Mouse (Mus musculus) heart, embryonic 11.5 days (tissue): ENCODE results near the gene Pcgf5. TPM values are rescaled to one million over a fixed set of nuclear protein-coding genes. Genes with fewer than 3 reads are reported as not detected.

ENCODE experiments used
- ATAC-seq: fragments of 200-750 bp; cut with Nextera tagmentation; replicated peaks from 2 replicates; pipeline ENCODE4 v1.8.0; 2017; ENCODE audit warnings: moderate library complexity; ENCODE audit not compliant: insufficient number of reproducible peaks, low FRiP score, low TSS enrichment
- H3K27ac ChIP-seq: fragments of 300-500 bp; sonication (generic); 2 replicates; pipeline ENCODE4 v1.5.1; 2014; ENCODE audit warnings: mild to moderate bottlenecking, low read depth, low read length
- H3K27me3 ChIP-seq: fragments of 300-500 bp; sonication (generic); 2 replicates; pipeline ENCODE4 v1.6.1; 2014; ENCODE audit warnings: mild to moderate bottlenecking, low read length, mixed read lengths; ENCODE audit not compliant: control insufficient read depth, insufficient read depth
- H3K36me3 ChIP-seq: fragments of 300-500 bp; sonication (generic); 2 replicates; pipeline ENCODE4 v1.6.1; 2014; ENCODE audit warnings: mild to moderate bottlenecking, low read length, moderate library complexity, mixed read lengths; ENCODE audit not compliant: control insufficient read depth, insufficient read depth
- H3K4me1 ChIP-seq: fragments of 300-500 bp; sonication (generic); 2 replicates; pipeline ENCODE4 v1.6.1; 2014; ENCODE audit warnings: low read length; ENCODE audit not compliant: control insufficient read depth, insufficient read depth
- H3K4me2 ChIP-seq: fragments of 300-500 bp; sonication (generic); 2 replicates; pipeline ENCODE4 v1.6.1; 2014; ENCODE audit warnings: mild to moderate bottlenecking, moderate library complexity
- H3K4me3 ChIP-seq: fragments of 300-500 bp; sonication (generic); 2 replicates; pipeline ENCODE4 v1.5.1; 2014; ENCODE audit warnings: low read depth, low read length
- H3K9ac ChIP-seq: fragments of 300-500 bp; sonication (generic); 2 replicates; pipeline ENCODE4 v1.6.1; 2014; ENCODE audit warnings: mild to moderate bottlenecking, low read depth, low read length, moderate library complexity
- H3K9me3 ChIP-seq: fragments of 300-500 bp; sonication (generic); replicated peaks from 2 replicates; pipeline ENCODE4 v1.6.1; 2016; ENCODE audit warnings: low read length; ENCODE audit not compliant: control insufficient read depth
- WGBS: fragments of 180-500 bp; shearing (Covaris S2); extraction: QIAGEN DNeasy Blood & Tissue Kit; methylation state at CpG from one replicate; pipeline ENCODE4 v1.1.7; 2014; ENCODE audit not compliant: insufficient replicate concordance; 5-methylcytosine and 5-hydroxymethylcytosine counted together
- polyA plus RNA-seq: library from polyadenylated mRNA; unstranded; fragments of >200 nt; fragmentation: Nextera tagmentation; extraction: Ambion mirVana; gene quantifications from 2 replicates; pipeline ENCODE4 v1.2.1, GENCODE M21; 2014

Gene Pcgf5
- polyA plus RNA-seq, 1 experiment from 2014 or later: 40.6 TPM

DNA sequence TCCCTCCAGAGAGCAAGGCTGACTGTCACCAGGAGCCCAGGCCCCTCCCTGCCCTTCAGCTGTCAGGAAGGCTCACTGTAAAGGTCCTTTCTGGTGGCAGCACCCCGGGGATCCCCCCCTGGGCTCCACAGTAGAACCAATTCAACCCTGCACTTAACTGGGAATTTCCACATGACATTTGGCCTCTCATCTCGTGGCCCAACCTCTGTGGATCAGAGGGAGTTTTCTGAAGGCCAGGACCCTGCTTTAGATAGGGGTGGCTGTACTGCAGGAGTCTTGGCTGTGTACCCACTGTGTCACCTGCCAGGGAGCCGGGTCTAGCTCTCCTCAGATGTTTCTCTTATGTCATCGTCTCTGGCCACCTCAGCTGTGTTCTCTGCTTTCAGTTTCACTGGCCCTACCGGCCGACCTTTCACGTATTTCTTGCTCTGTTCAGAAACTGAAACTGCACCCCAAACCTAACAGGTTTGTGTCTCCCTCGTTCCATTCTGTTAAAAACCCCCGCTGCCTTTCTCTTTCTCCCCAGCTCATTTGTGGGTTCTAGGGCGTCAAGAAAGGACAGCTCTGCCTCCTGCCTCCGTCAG is 27.2 kb downstream of the Pcgf5 start:
- WGBS: 76% methylated on average over 11 of the region's 11 CpGs
- no peak for ATAC-seq
- Histone ChIP-seq H3K9ac (no peak overlapping the region), H3K27ac (no peak overlapping the region), H3K4me3 (no peak overlapping the region), H3K36me3 (no peaks in the 10 kb centered on the region), H3K4me2 (no peak overlapping the region), H3K4me1 (no peaks in the 10 kb centered on the region), H3K27me3 (no peaks in the 10 kb centered on the region), H3K9me3 (no peaks in the 10 kb centered on the region)

DNA sequence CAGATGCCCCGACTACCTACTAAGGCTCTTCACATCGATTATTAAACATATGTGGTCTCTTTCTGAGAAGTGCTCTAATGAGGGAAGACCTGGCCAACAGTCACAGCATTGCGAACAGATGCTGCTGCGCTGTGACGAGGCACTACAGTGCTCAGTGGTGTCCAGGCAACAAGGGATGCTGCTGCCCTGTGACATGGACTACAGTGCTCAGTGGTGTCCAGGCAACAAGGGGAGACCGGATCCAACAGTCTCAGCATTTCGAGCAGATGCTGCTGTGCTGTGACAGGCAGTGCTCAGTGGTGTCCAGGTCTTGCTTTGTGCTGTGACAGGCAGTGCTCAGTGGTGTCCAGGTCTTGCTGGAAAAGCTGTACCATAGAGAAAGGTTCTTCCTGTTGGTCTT is 29.6 kb downstream of the Pcgf5 start:
- Histone ChIP-seq H3K27me3 (no peaks in the 10 kb centered on the region), H3K9me3 (no peaks in the 10 kb centered on the region), H3K27ac (no peak overlapping the region), H3K4me2 (no peak overlapping the region), H3K9ac (no peak overlapping the region), H3K4me3 (no peak overlapping the region), H3K4me1 (no peaks in the 10 kb centered on the region), H3K36me3 (no peaks in the 10 kb centered on the region)
- WGBS: 83% methylated on average over 7 of the region's 7 CpGs
- no peak for ATAC-seq

DNA sequence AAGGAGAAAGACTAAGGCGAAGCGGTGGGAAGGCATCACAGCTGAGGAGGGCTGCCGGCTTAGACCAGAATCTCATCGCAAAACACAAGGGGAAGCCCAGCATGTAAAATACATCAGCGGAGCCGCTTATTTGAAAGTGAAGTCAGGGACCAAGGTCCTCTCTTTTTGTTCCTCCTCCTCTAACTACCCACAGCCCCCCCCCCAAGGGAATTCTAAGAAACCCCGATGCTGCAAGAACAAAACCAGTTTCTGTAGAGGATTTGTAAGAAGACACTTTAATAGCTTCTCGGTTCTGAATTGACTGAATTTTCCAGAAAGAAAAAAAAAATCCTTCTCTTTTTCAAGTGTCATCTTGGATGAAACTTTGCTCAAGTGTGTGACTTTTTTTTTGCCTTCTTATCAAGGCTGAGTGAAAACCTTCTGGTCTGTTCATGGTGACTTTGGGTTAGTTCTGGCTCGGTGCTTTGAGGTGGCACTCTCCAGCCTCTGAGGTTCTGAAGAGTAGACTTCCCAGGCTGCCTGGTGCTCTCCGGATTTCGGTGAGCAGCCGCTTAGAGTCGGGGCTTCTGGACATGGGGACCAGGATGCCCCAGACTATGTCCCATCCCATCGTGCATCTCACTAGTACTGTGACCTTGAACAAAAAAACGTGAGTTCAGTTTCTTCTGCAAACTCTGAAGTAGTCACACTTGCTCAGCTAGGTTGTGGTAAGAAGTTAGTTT is 30.6 kb downstream of the Pcgf5 start:
- WGBS: 76% methylated on average over 15 of the region's 15 CpGs
- no peak overlapping the region for H3K4me2 ChIP-seq
- H3K4me3 ChIP-seq: no peak overlapping the region

DNA sequence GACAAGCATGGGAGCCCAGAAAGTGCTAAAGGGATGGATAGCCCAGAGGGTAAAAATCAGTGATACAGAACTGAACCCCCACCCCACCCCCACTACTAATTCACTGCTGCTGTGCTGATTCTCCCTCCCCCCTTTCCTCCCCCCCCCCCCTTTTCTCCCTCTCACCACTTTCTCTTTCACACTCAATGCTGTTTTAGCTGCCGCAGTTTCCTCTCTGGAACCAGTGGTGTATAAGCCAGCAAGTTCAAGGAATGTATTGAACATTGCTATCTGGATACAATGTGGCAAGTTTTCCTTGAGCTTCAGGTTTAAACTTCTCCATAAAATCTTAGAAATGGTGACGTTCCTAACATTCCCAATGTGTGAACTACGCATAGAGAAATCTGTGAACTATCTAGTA is 34.8 kb downstream of the Pcgf5 start:
- no peaks in the 10 kb centered on the region for H3K27me3 ChIP-seq
- H3K9ac ChIP-seq: no peak overlapping the region
- H3K4me2 ChIP-seq: no peak overlapping the region
- no peaks in the 10 kb centered on the region for H3K4me1 ChIP-seq
- WGBS: 82% methylated on average over 3 of the region's 3 CpGs
- no peaks in the 10 kb centered on the region for H3K9me3 ChIP-seq
- H3K4me3 ChIP-seq: no peak overlapping the region
- H3K36me3 ChIP-seq: no peaks in the 10 kb centered on the region
- no peak for ATAC-seq
- H3K27ac ChIP-seq: no peak overlapping the region

More for the DNA sequence above, 30.6 kb downstream of the Pcgf5 start:
- H3K36me3 ChIP-seq: no peaks in the 10 kb centered on the region
- H3K27ac ChIP-seq: no peak overlapping the region
- H3K4me1 ChIP-seq: no peaks in the 10 kb centered on the region
- H3K9me3 ChIP-seq: no peaks in the 10 kb centered on the region
- ATAC-seq: no peak
- no peak overlapping the region for H3K9ac ChIP-seq
- H3K27me3 ChIP-seq: no peaks in the 10 kb centered on the region

DNA sequence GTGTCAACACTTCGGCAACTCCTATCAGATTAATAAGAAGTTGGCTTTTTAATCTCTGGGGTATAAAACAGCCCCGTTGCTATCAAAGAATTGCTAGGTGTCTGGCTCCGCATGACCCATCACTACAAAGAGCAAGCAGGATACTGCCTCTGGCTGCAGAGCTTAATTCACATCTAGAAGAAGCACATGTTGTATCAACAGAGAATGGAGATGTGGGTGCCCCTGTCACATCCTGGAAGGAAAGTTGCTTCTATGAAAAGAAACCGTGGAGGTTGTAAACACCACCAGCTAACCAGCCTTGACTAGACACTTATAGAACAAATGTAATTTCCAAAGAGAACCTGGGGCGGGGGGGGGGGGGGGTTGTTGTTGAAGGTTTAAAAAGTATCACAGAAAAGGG is 35.9 kb downstream of the Pcgf5 start:
- no peaks in the 10 kb centered on the region for H3K4me1 ChIP-seq
- no peak overlapping the region for H3K27ac ChIP-seq
- WGBS: 77% methylated on average over 5 of the region's 5 CpGs

DNA sequence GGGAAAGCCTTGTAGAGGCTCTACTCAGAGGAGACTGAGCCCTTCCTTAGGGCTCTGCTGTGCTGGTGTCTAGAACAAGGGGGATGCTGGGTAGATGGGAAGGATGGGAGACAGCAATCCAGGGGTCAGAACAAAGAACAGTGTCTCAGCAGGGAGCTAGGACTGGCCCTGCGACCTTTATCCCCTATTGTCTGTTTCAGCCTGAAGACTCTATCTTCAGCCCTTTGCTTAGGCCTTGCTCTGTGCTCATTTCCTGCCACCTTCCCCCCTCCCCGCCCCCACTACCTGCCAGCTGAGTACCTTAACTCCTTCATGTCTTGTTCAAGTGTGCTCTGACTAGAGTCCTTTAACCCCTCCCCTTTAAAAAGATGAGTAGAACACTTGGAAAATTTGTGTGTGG is 36.3 kb downstream of the Pcgf5 start:
- no peaks in the 10 kb centered on the region for H3K36me3 ChIP-seq
- no peaks in the 10 kb centered on the region for H3K27me3 ChIP-seq
- H3K9me3 ChIP-seq: no peaks in the 10 kb centered on the region
- 0 out of 2 replicates have a peak, but pooled peaks have one; percentile 35 for ATAC-seq
- H3K4me3 ChIP-seq: no peak overlapping the region
- H3K27ac ChIP-seq: no peak overlapping the region
- no peak overlapping the region for H3K4me2 ChIP-seq
- WGBS: 0% methylated on average over 2 of the region's 2 CpGs
- H3K4me1 ChIP-seq: no peaks in the 10 kb centered on the region
- H3K9ac ChIP-seq: no peak overlapping the region

More for the DNA sequence above, 35.9 kb downstream of the Pcgf5 start:
- H3K36me3 ChIP-seq: no peaks in the 10 kb centered on the region
- no peaks in the 10 kb centered on the region for H3K9me3 ChIP-seq
- H3K27me3 ChIP-seq: no peaks in the 10 kb centered on the region
- no peak for ATAC-seq
- no peak overlapping the region for H3K9ac ChIP-seq
- H3K4me2 ChIP-seq: no peak overlapping the region
- no peak overlapping the region for H3K4me3 ChIP-seq

DNA sequence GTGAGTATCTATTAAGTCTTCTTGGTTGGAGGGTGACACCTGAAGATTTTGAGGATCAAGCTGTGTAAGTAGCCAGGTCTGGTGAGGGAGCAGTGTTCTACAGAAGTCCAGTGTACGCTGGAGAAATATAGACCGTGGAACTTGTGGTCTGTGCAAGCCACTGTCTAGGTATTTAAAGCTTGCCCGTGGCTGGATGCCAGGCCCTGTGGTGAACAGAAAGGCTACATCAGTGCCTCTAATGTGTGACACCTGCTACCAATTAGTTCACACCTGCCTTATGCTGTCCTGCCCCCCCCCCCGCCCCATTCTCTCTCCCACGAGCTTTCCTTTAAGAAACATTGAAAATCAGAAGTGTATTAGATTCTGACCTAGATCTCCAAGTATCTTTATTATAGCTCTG is 40.4 kb downstream of the Pcgf5 start:
- Histone ChIP-seq H3K36me3 (no peaks in the 10 kb centered on the region), H3K4me3 (no peak overlapping the region), H3K9ac (no peak overlapping the region), H3K27me3 (no peaks in the 10 kb centered on the region), H3K27ac (no peak overlapping the region), H3K4me2 (no peak overlapping the region), H3K4me1 (no peaks in the 10 kb centered on the region), H3K9me3 (no peaks in the 10 kb centered on the region)
- ATAC-seq: no peak
- WGBS: 76% methylated on average over 5 of the region's 5 CpGs

DNA sequence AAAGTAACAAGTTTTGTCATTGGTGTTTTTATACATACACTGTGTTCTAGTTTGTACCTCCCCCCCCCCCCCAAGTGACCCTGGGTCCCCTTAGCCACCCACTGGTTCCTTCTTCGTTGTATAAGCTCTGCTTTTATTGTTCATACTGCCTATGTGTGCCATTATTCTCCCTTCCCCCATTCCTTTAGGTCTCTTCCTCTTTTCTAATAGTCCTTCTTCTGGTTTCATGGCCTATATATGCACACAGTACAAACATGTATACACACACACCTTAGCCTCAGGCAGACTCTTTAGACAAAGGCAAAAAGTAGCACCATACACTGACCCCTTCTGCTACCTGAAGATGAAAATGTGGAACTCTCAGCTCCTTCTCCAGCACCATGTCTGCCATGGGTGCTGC is 42.6 kb downstream of the Pcgf5 start:
- no peaks in the 10 kb centered on the region for H3K4me1 ChIP-seq
- no peak for ATAC-seq
- H3K4me3 ChIP-seq: no peak overlapping the region
- H3K9ac ChIP-seq: no peak overlapping the region
- no peak overlapping the region for H3K27ac ChIP-seq
- H3K4me2 ChIP-seq: no peak overlapping the region
- H3K36me3 ChIP-seq: no peaks in the 10 kb centered on the region
- WGBS: 57% methylated on average over 1 of the region's 1 CpGs
- H3K9me3 ChIP-seq: no peaks in the 10 kb centered on the region
- H3K27me3 ChIP-seq: no peaks in the 10 kb centered on the region

DNA sequence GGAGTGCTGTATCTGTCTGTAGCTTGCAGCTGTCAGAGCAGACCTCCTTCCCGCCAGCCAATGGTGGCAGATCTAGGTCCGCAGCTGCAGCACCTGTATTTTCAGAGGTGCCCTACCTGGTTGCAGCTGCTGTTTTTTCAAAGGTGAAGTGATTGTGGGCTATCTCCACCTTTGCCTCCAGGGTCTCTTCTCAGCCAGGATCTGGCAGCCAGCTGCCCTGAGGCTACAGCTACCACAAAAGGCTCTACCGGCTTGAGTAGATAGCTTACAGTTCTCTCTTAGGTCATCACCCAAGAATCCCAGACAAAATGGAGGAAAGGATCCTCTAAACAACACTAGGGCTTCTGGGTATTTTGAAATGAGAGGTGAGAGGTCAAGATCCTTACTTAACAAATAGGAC is 50.4 kb downstream of the Pcgf5 start:
- H3K4me3 ChIP-seq: no peak overlapping the region
- 65% methylated on average over 3 of the region's 3 CpGs for WGBS
- no peak overlapping the region for H3K27ac ChIP-seq
- H3K36me3 ChIP-seq: no peaks in the 10 kb centered on the region
- no peak for ATAC-seq
- H3K4me2 ChIP-seq: no peak overlapping the region
- H3K27me3 ChIP-seq: no peaks in the 10 kb centered on the region
- H3K9ac ChIP-seq: no peak overlapping the region
- H3K4me1 ChIP-seq: no peaks in the 10 kb centered on the region
- H3K9me3 ChIP-seq: no peaks in the 10 kb centered on the region
